Mouse (Mus musculus): ENCODE measurements at regions not wholly inside any gene's neighbourhood (a gene's known extent, or its start where the extent isn't known, plus 50 kb on each side); places are given as distances from the start of the nearest gene placed in this dataset.

- ATAC-seq = no peak
- Histone ChIP-seq H3K9ac (no peak overlapping the region), H3K27me3 (no peaks in the 10 kb centered on the region), H3K27ac (no peak overlapping the region), H3K9me3 (replicated peaks) (no peaks in the 10 kb centered on the region), H3K4me3 (no peak overlapping the region), H3K4me2 (no peak overlapping the region), H3K36me3 (ENCODE audit: poor library complexity, severe bottlenecking) (no peaks in the 10 kb centered on the region), H3K4me1 (peaks cover 6% of the 10 kb centered on the region; the same call in 1 of the 2 replicates)
- 86% methylated on average over 6 of the region's 6 CpGs for WGBS
Observed at GRCm38 (mm10) chr2:51682177-51682576, 54.9 kb downstream of the Tas2r134 start.

DNA sequence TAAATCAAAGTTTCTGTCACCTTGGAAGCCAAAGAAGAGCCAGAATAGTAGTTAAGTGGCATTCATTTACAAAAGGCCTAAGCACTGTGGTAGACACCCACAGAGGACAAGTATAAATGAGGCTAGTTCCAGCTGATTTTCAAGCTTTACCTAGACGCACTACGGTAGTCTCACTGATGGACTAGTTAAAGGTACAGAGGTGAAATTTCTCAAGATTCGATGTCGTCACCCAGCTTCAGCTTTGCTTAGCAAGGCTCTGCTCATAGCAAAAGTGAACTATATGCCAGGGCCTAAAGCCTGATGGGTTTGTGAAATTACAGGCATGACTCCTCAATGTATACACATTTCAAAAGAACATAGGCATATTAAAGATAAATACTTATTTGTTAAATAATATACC is 55.4 kb downstream of the Tas2r134 start:
- Histone ChIP-seq H3K4me1 (peaks cover 6% of the 10 kb centered on the region; the same call in 1 of the 2 replicates), H3K9ac (no peak overlapping the region), H3K9me3 (replicated peaks) (no peaks in the 10 kb centered on the region), H3K4me2 (no peak overlapping the region), H3K36me3 (ENCODE audit: poor library complexity, severe bottlenecking) (no peaks in the 10 kb centered on the region), H3K27me3 (no peaks in the 10 kb centered on the region), H3K27ac (no peak overlapping the region), H3K4me3 (no peak overlapping the region)
- ATAC-seq = no peak
- WGBS = 80% methylated on average over 4 of the region's 4 CpGs

GRCm38 (mm10) chr2:51705110-51705509 is 77.8 kb downstream of the Tas2r134 start:
- H3K27me3 ChIP-seq = no peaks in the 10 kb centered on the region

GRCm38 (mm10) chr2:51708701-51709100 is 81.4 kb downstream of the Tas2r134 start:
- WGBS = 93% methylated on average over 2 of the region's 2 CpGs
- Histone ChIP-seq H3K27ac (no peak overlapping the region), H3K36me3 (ENCODE audit: poor library complexity, severe bottlenecking) (no peaks in the 10 kb centered on the region), H3K4me3 (no peak overlapping the region), H3K9ac (no peak overlapping the region), H3K9me3 (replicated peaks) (no peaks in the 10 kb centered on the region), H3K27me3 (no peaks in the 10 kb centered on the region), H3K4me2 (no peak overlapping the region), H3K4me1 (no peaks in the 10 kb centered on the region)
- ATAC-seq = no peak

More at GRCm38 (mm10) chr2:51705110-51705509, 77.8 kb downstream of the Tas2r134 start:
- H3K4me3 ChIP-seq = no peak overlapping the region
- no peak overlapping the region for H3K9ac ChIP-seq
- H3K4me1 ChIP-seq = no peaks in the 10 kb centered on the region
- H3K36me3 ChIP-seq (ENCODE audit: poor library complexity, severe bottlenecking) = no peaks in the 10 kb centered on the region
- H3K27ac ChIP-seq = no peak overlapping the region
- no peak for ATAC-seq
- no peak overlapping the region for H3K4me2 ChIP-seq
- no peaks in the 10 kb centered on the region for H3K9me3 ChIP-seq (replicated peaks)
- WGBS = 72% methylated on average over 5 of the region's 5 CpGs

GRCm38 (mm10) chr2:51712611-51713010 is 85.3 kb downstream of the Tas2r134 start:
- H3K4me3 ChIP-seq = no peak overlapping the region
- H3K27ac ChIP-seq = no peak overlapping the region
- no peaks in the 10 kb centered on the region for H3K4me1 ChIP-seq
- WGBS = 93% methylated on average over 7 of the region's 7 CpGs
- H3K9me3 ChIP-seq (replicated peaks) = no peaks in the 10 kb centered on the region
- ATAC-seq = no peak
- H3K4me2 ChIP-seq = no peak overlapping the region
- no peak overlapping the region for H3K9ac ChIP-seq
- H3K36me3 ChIP-seq (ENCODE audit: poor library complexity, severe bottlenecking) = no peaks in the 10 kb centered on the region
- no peaks in the 10 kb centered on the region for H3K27me3 ChIP-seq

- H3K27me3 ChIP-seq = no peaks in the 10 kb centered on the region
- no peaks in the 10 kb centered on the region for H3K4me1 ChIP-seq
- H3K4me3 ChIP-seq = no peak overlapping the region
- no peaks in the 10 kb centered on the region for H3K36me3 ChIP-seq (ENCODE audit: poor library complexity, severe bottlenecking)
- no peak for ATAC-seq
- no peaks in the 10 kb centered on the region for H3K9me3 ChIP-seq (replicated peaks)
- no peak overlapping the region for H3K9ac ChIP-seq
- 76% methylated on average over 3 of the region's 3 CpGs for WGBS
- H3K27ac ChIP-seq = no peak overlapping the region
- H3K4me2 ChIP-seq = no peak overlapping the region
Observed at GRCm38 (mm10) chr2:51730805-51731204, 103.5 kb downstream of the Tas2r134 start.

DNA sequence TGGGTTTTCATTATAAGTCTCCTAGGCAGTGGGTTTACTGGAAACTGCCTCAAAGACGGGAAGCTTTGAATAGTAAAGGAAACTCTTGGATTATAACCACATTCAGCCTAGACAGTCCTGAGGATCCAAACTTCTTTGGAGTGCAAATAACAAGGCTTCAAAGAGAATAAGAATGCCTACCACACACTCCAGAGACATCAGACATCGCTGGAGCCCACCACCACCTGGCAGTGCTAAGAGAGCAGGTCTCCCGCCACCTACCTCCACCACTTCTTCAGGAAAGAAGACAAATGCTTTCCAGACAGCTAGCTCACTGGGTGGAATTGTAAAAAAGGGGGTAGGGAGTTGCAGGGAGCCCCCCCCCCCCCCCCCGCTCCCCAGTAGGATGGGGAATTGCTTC is 104.4 kb downstream of the Tas2r134 start:
- Histone ChIP-seq H3K4me2 (no peak overlapping the region), H3K9ac (no peak overlapping the region), H3K36me3 (ENCODE audit: poor library complexity, severe bottlenecking) (no peaks in the 10 kb centered on the region), H3K9me3 (replicated peaks) (no peaks in the 10 kb centered on the region), H3K27me3 (no peaks in the 10 kb centered on the region), H3K27ac (no peak overlapping the region), H3K4me3 (no peak overlapping the region), H3K4me1 (peaks cover 4% of the 10 kb centered on the region; the same call in 1 of the 2 replicates)
- WGBS = 49% methylated on average over 4 of the region's 4 CpGs
- no peak for ATAC-seq

GRCm38 (mm10) chr2:51732355-51732754 is 105.0 kb downstream of the Tas2r134 start:
- Histone ChIP-seq H3K27ac (no peak overlapping the region), H3K27me3 (no peaks in the 10 kb centered on the region), H3K4me1 (peaks cover 9% of the 10 kb centered on the region; the same call in 1 of the 2 replicates), H3K4me3 (no peak overlapping the region), H3K9me3 (replicated peaks) (no peaks in the 10 kb centered on the region), H3K36me3 (ENCODE audit: poor library complexity, severe bottlenecking) (no peaks in the 10 kb centered on the region), H3K9ac (no peak overlapping the region), H3K4me2 (no peak overlapping the region)
- WGBS = 53% methylated on average over 2 of the region's 2 CpGs
- ATAC-seq = no peak

- H3K36me3 ChIP-seq (ENCODE audit: poor library complexity, severe bottlenecking) = no peaks in the 10 kb centered on the region
- H3K27ac ChIP-seq = no peak overlapping the region
- H3K4me2 ChIP-seq = no peak overlapping the region
- no peaks in the 10 kb centered on the region for H3K27me3 ChIP-seq
- peaks cover 9% of the 10 kb centered on the region; the same call in 1 of the 2 replicates for H3K4me1 ChIP-seq
- ATAC-seq = no peak
- no peaks in the 10 kb centered on the region for H3K9me3 ChIP-seq (replicated peaks)
- H3K4me3 ChIP-seq = no peak overlapping the region
- WGBS = 37% methylated on average over 3 of the region's 3 CpGs
- no peak overlapping the region for H3K9ac ChIP-seq
Observed at GRCm38 (mm10) chr2:51733218-51733617, 105.9 kb downstream of the Tas2r134 start.

DNA sequence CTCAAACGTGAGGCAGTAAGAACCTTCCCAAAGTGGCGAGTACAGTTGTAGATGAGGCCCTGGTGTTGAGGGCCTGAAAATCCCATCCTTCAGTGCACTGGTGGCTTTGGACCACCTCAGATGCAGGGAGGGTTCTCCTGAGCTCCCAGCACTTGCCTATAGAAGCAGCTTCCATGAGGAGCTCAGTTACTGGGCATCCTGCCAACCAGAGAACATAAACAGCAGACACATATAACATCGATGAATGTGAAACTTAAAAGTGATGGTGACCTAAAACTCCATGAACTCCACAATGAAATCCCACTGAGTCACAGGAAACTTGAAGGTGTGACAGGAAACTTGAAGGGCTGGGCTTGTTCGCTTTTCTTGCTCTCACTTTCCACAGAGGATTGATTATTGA is 109.1 kb downstream of the Tas2r134 start:
- Histone ChIP-seq H3K4me1 (peaks cover 9% of the 10 kb centered on the region; the same call in 1 of the 2 replicates), H3K36me3 (ENCODE audit: poor library complexity, severe bottlenecking) (no peaks in the 10 kb centered on the region), H3K9me3 (replicated peaks) (no peaks in the 10 kb centered on the region), H3K4me3 (no peak overlapping the region), H3K27me3 (no peaks in the 10 kb centered on the region), H3K9ac (no peak overlapping the region), H3K27ac (no peak overlapping the region), H3K4me2 (no peak overlapping the region)
- 80% methylated on average over 4 of the region's 4 CpGs for WGBS
- ATAC-seq = no peak

DNA sequence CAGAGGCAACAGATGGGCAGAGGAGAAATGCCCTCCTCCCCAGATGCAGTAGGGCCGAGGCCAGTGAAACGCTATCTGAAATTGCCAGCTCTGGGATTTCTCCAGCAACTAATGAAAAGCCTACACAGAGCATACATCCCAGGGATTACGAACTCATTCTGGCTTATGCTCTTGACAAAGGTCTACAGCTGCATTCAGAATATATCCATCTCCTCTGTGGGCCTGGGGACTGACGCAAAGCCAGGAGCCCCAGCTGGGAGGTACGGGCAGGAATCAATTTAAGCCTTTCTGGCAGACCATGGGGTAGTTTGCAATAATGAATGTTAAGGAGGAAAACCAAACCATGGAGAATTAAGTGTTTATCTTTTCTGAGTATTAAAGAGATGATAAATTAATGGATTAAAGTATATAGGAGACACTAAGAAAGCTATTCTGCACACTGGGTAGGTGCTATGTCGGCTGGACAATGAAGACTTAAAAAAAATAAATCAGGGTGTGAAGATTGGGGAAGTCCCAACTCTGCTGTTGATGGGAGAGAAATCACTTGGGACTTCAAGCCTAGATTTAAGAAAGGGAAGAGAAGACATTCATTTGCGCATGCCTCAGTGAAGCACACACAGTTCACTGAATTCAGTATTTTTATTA is 120.5 kb downstream of the Tas2r134 start:
- Histone ChIP-seq H3K27me3 (no peaks in the 10 kb centered on the region), H3K4me2 (no peak overlapping the region), H3K36me3 (ENCODE audit: poor library complexity, severe bottlenecking) (no peaks in the 10 kb centered on the region), H3K9me3 (replicated peaks) (no peaks in the 10 kb centered on the region), H3K9ac (no peak overlapping the region), H3K4me3 (no peak overlapping the region), H3K4me1 (peaks cover 10% of the 10 kb centered on the region), H3K27ac (no peak overlapping the region)
- WGBS = 65% methylated on average over 7 of the region's 7 CpGs
- ATAC-seq = no peak

DNA sequence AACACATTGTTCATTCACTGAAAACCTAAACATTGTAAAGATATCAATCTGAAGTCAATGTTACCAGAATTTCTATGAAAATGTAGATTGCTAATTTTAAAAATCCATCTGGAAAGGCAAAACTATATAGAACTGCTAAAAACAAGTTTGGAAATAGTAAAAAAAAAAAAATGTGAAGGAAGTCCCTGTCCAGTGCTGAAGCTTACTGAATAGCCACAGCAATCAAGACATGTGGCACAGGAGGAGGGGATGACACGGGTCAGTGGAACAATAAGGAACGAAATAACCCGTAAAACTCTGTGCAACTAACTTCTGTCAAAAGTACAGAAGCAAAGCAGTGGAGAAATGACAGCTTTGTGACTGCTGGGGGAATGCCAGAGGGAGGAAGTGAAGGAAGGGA is 121.9 kb downstream of the Tas2r134 start:
- Histone ChIP-seq H3K4me3 (no peak overlapping the region), H3K27ac (no peak overlapping the region), H3K4me2 (no peak overlapping the region), H3K9ac (no peak overlapping the region), H3K36me3 (ENCODE audit: poor library complexity, severe bottlenecking) (no peaks in the 10 kb centered on the region), H3K9me3 (replicated peaks) (no peaks in the 10 kb centered on the region), H3K27me3 (no peaks in the 10 kb centered on the region), H3K4me1 (peaks cover 22% of the 10 kb centered on the region)
- WGBS = 62% methylated on average over 3 of the region's 3 CpGs
- ATAC-seq = no peak

DNA sequence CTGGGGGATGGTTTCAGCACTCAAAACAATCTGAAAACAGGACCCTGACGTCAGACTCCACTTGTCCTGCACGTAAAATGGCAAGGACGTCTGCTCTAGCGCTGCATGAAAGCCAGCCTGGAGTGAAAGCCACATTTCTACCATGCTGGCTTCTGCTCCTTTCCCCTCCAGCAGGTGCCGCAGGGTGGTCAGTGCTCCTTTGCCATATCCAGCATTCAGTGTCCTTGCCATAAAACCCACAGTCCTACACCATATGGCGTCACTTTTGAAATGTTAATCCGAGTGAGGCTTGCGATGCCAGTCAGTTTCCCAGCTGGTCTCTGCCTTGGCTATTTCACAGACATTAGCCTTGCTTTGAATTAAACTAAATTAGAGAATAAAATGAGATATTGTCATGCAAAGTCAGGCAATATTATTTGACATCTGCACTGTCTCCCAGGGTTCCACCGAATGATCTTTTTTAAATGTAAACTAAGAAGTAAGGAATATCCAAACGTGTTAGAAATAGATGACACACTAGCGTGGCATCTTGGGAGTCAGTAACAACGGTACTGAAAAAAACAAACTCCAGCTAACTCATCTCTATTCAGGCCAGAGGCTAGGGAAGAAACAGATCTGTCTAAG is 125.7 kb downstream of the Tas2r134 start:
- Histone ChIP-seq H3K9ac (no peak overlapping the region), H3K4me3 (no peak overlapping the region), H3K27ac (peak overlapping the region; percentile 78), H3K9me3 (replicated peaks) (no peaks in the 10 kb centered on the region), H3K4me1 (peaks cover 18% of the 10 kb centered on the region), H3K4me2 (peak overlapping the region; percentile 32), H3K27me3 (no peaks in the 10 kb centered on the region), H3K36me3 (ENCODE audit: poor library complexity, severe bottlenecking) (no peaks in the 10 kb centered on the region)
- ATAC-seq = peak; percentile 91
- WGBS = 26% methylated on average over 12 of the region's 12 CpGs
